Mouse (Mus musculus) CH12.LX (cell line): ENCODE data around the gene Pde4b. TPM values are rescaled to one million over a fixed set of nuclear protein-coding genes. Genes with fewer than 3 reads are reported as not detected.

Experiments used
- DNase-seq: peaks from one replicate; pipeline ENCODE4 v3.0.0-alpha.2; 2013; ENCODE audit errors: extremely low read depth
- H3K27ac ChIP-seq: 2 replicates; pipeline ENCODE4 v1.5.1; 2012; ENCODE audit warnings: low read depth, mild to moderate bottlenecking, control low read depth, moderate library complexity; ENCODE audit not compliant: insufficient read depth
- H3K27me3 ChIP-seq: replicated peaks from 2 replicates; pipeline ENCODE3; 2012; ENCODE audit warnings: inconsistent platforms
- H3K36me3 ChIP-seq, 2 experiments: replicated peaks in 1 of 2; 2 replicates each; pipeline versions ENCODE3 to v1.6.1; 2012; ENCODE audit warnings: inconsistent platforms in 1 of 2, low read length in 1 of 2, mild to moderate bottlenecking in 1 of 2, mixed read lengths in 1 of 2, moderate library complexity in 1 of 2; ENCODE audit not compliant: control insufficient read depth in 1 of 2, insufficient read depth in 1 of 2
- H3K4me1 ChIP-seq, 2 experiments: 2 replicates each; pipeline ENCODE4 v1.6.1; 2012; ENCODE audit warnings: inconsistent platforms in 1 of 2, moderate library complexity in 1 of 2; ENCODE audit not compliant: insufficient read depth in 2 of 2, control insufficient read depth in 1 of 2
- H3K4me2 ChIP-seq: 2 replicates; pipeline ENCODE4 v1.6.1; 2012; ENCODE audit warnings: low read depth, mild to moderate bottlenecking, control low read depth; ENCODE audit not compliant: poor library complexity, insufficient read depth, severe bottlenecking
- H3K4me3 ChIP-seq, 3 experiments: fragments of 150-350 bp in 1 of 3; sonication (generic) in 1 of 3; replicated peaks in 1 of 3; 2 replicates each; pipeline versions ENCODE3 to v1.5.1; 2011 to 2012; ENCODE audit warnings: low read depth in 2 of 3, low read length in 2 of 3, mild to moderate bottlenecking in 2 of 3, moderate library complexity in 2 of 3, control low read depth in 1 of 3, improper control_type of control experiment in 1 of 3, inconsistent platforms in 1 of 3, mixed read lengths in 1 of 3; ENCODE audit not compliant: poor library complexity in 1 of 3
- H3K79me2 ChIP-seq: replicated peaks from 2 replicates; pipeline ENCODE4 v1.6.1; 2012; ENCODE audit warnings: mild to moderate bottlenecking, moderate library complexity; ENCODE audit not compliant: control insufficient read depth, poor library complexity, insufficient read depth, severe bottlenecking; ENCODE audit errors: extremely low read depth
- H3K9ac ChIP-seq: 2 replicates; pipeline ENCODE4 v1.6.1; 2012; ENCODE audit warnings: low read depth, mild to moderate bottlenecking, control low read depth, moderate library complexity; ENCODE audit not compliant: insufficient read depth
- H3K9me3 ChIP-seq: replicated peaks from 2 replicates; pipeline ENCODE3; 2012; ENCODE audit warnings: low read length, inconsistent platforms, mixed read lengths
- CTCF ChIP-seq, 2 experiments: IDR thresholded peaks in 1 of 2; conservative IDR thresholded peaks in 1 of 2; 2 replicates each; pipeline ENCODE4 v1.5.1; 2011 to 2012; ENCODE audit warnings: low read depth in 2 of 2, low read length in 2 of 2, improper control_type of control experiment in 1 of 2, inconsistent platforms in 1 of 2, mild to moderate bottlenecking in 1 of 2, moderate library complexity in 1 of 2
- ELF1 ChIP-seq: IDR thresholded peaks from 2 replicates; pipeline ENCODE4 v1.6.1; 2014; ENCODE audit warnings: low read depth, mild to moderate bottlenecking, inconsistent platforms, low read length, improper control_type of control experiment
- EP300 ChIP-seq: IDR thresholded peaks from 2 replicates; pipeline ENCODE4 v1.6.1; 2011; ENCODE audit warnings: low read length, improper control_type of control experiment
- HCFC1 ChIP-seq: IDR thresholded peaks from 2 replicates; pipeline ENCODE4 v1.6.1; 2012; ENCODE audit warnings: low read depth, mild to moderate bottlenecking, inconsistent platforms, low read length, improper control_type of control experiment
- IRF4 ChIP-seq: IDR thresholded peaks from 2 replicates; pipeline ENCODE4 v1.6.1; 2014; ENCODE audit warnings: low read depth, mild to moderate bottlenecking, inconsistent platforms, low read length, improper control_type of control experiment
- JUN ChIP-seq: IDR thresholded peaks from 2 replicates; pipeline ENCODE4 v1.6.1; 2011; ENCODE audit warnings: low read depth, mild to moderate bottlenecking, low read length, improper control_type of control experiment, moderate library complexity; ENCODE audit not compliant: insufficient read depth
- KAT2A ChIP-seq: IDR thresholded peaks from 2 replicates; pipeline ENCODE4 v1.6.1; 2012; ENCODE audit warnings: low read length, improper control_type of control experiment, inconsistent platforms; ENCODE audit not compliant: insufficient replicate concordance
- MAX ChIP-seq: IDR thresholded peaks from 2 replicates; pipeline ENCODE4 v1.6.1; 2011; ENCODE audit warnings: low read length, improper control_type of control experiment
- MAZ ChIP-seq: IDR thresholded peaks from 2 replicates; pipeline ENCODE4 v1.6.1; 2012; ENCODE audit warnings: low read depth, mild to moderate bottlenecking, inconsistent platforms, low read length, improper control_type of control experiment, moderate library complexity
- MEF2A ChIP-seq: IDR thresholded peaks from 2 replicates; pipeline ENCODE4 v1.6.1; 2014; ENCODE audit warnings: low read depth, mild to moderate bottlenecking, inconsistent platforms, low read length, improper control_type of control experiment, borderline replicate concordance
- MXI1 ChIP-seq: IDR thresholded peaks from 2 replicates; pipeline ENCODE4 v1.6.1; 2011; ENCODE audit warnings: mild to moderate bottlenecking, low read depth, low read length, improper control_type of control experiment
- MYC ChIP-seq: IDR thresholded peaks from 2 replicates; pipeline ENCODE4 v1.6.1; 2011; ENCODE audit warnings: low read depth, mild to moderate bottlenecking, improper control_type of control experiment, low read length
- NRF1 ChIP-seq: IDR thresholded peaks from 2 replicates; pipeline ENCODE4 v1.6.1; 2014; ENCODE audit warnings: low read depth, mild to moderate bottlenecking, inconsistent platforms, low read length, improper control_type of control experiment, moderate library complexity
- RCOR1 ChIP-seq: conservative IDR thresholded peaks from 2 replicates; pipeline ENCODE4 v1.6.1; 2012; ENCODE audit warnings: low read depth, mild to moderate bottlenecking, inconsistent platforms, low read length, improper control_type of control experiment
- SIN3A ChIP-seq: IDR thresholded peaks from 2 replicates; pipeline ENCODE4 v1.6.1; 2012; ENCODE audit warnings: low read length, improper control_type of control experiment, inconsistent platforms
- SMC3 ChIP-seq: IDR thresholded peaks from 2 replicates; pipeline ENCODE4 v1.6.1; 2011; ENCODE audit warnings: low read depth, low read length, improper control_type of control experiment
- TBP ChIP-seq: conservative IDR thresholded peaks from 2 replicates; pipeline ENCODE4 v1.6.1; 2011; ENCODE audit warnings: low read depth, low read length, improper control_type of control experiment
- TCF12 ChIP-seq: IDR thresholded peaks from 2 replicates; pipeline ENCODE4 v1.6.1; 2014; ENCODE audit warnings: low read depth, mild to moderate bottlenecking, inconsistent platforms, low read length, improper control_type of control experiment
- ZKSCAN1 ChIP-seq: IDR thresholded peaks from 2 replicates; pipeline ENCODE4 v1.6.1; 2012; ENCODE audit warnings: low read depth, inconsistent platforms, low read length, improper control_type of control experiment, borderline replicate concordance
- ZMIZ1 ChIP-seq: IDR thresholded peaks from 2 replicates; pipeline ENCODE4 v1.6.1; 2012; ENCODE audit warnings: low read depth, mild to moderate bottlenecking, inconsistent platforms, low read length, improper control_type of control experiment
- ZNF384 ChIP-seq: IDR thresholded peaks from 2 replicates; pipeline ENCODE4 v1.6.1; 2012; ENCODE audit warnings: low read depth, low read length, improper control_type of control experiment, inconsistent platforms
- dilution Hi-C: fragments of 300-500 bp; cut with MboI; formaldehyde crosslinking; loops from 2 replicates; pipeline ENCODE4 v1.14.3; 2020; ENCODE audit warnings: low sequenced_read_pairs; ENCODE audit not compliant: extremely low pct_unique_long_range_greater_than_20kb, extremely low pct_ligation_motif_present
- in situ Hi-C: fragments of 300-500 bp; cut with MboI; formaldehyde crosslinking; loops from 3 replicates; pipeline ENCODE4 v1.14.3; 2019; ENCODE audit warnings: low sequenced_read_pairs, low pct_ligation_motif_present, low pct_unique_long_range_greater_than_20kb, mixed read lengths
- polyA plus RNA-seq: library from polyadenylated mRNA; unstranded; fragments of >175 nt; gene quantifications from 2 replicates; pipeline ENCODE4 v1.2.1, GENCODE M21; 2012; ENCODE audit warnings: low read depth; ENCODE audit not compliant: insufficient read length
- total RNA-seq, 2 experiments: library from RNA; depleted of rRNA; stranded (reverse); fragments of 300-350 nt in 1 of 2; fragments of >200 nt in 1 of 2; gene quantifications; 2 replicates each; pipeline ENCODE4 v1.2.3; 2012 to 2014

The Pde4b gene
- total RNA-seq (2012; rRNA removed) (14.6 and 24.2 TPM in 2 replicates), total RNA-seq (2014; rRNA removed) (21.8 and 22.8 TPM in 2 replicates), polyA plus RNA-seq (8.9 and 9.6 TPM in 2 replicates)

DNA sequence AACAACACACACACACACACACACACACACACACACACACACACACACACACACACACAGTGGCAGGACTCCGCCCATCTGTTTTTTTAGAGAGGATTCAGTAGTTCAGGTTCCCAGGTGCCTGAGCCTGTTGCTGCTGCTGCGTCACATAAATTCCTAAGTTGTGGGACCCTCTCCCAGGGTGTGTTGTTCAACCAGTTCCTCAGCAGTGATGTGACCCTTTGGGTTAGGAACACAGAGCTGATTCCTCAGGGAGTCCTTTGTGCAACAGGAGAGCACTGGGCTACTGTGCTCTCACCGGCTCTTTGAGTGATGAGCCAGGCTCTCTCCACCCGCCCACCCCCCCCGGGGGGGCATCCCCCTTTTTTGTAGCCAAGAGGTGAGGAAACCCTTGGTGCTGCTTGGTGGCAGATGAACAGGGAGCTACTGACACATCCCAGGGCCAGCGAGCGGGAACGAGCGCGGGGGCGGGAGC lies at the start of gene Pde4b:
Gene Pde4b, plus strand, starts transcription at position 453 of the 475 bp plus-strand sequence.
- dilution Hi-C loops = no loop called here
- in situ Hi-C loops = no loop called here
- Histone ChIP-seq H3K4me1 (no peaks in the 10 kb centered on the region), H3K27ac (no peak within 1 kb of the TSS), H3K36me3 (no peaks in the 10 kb centered on the region), H3K4me3 (no peak within 1 kb of the TSS), H3K27me3 (no peaks in the 10 kb centered on the region), H3K4me2 (no peak within 1 kb of the TSS), H3K79me2 (no peaks in the 10 kb centered on the region), H3K9me3 (peaks cover 6% of the 10 kb centered on the region), H3K9ac (no peak within 1 kb of the TSS)
- DNase-seq = no peak
- no peak for TF ChIP-seq EP300
- no peak for TF ChIP-seq ELF1
- TF ChIP-seq MAZ = no peak
- no peak for TF ChIP-seq HCFC1
- no peak for TF ChIP-seq ZKSCAN1
- TF ChIP-seq MEF2A = no peak
- TF ChIP-seq TCF12 = no peak
- TF ChIP-seq CTCF (conservative IDR thresholded peaks at IDR 0.05 in 1 of 2, IDR thresholded peaks at IDR 0.05 in 1 of 2; ENCODE audit: low read depth in 2 of 2, low read length in 2 of 2) = no peak
- no peak for TF ChIP-seq ZNF384
- no peak for TF ChIP-seq TBP
- TF ChIP-seq RCOR1 = no peak
- TF ChIP-seq NRF1 = no peak
- TF ChIP-seq IRF4 = no peak
- no peak for TF ChIP-seq MXI1
- TF ChIP-seq MYC = no peak
- TF ChIP-seq MAX = no peak
- TF ChIP-seq KAT2A = no peak
- no peak for TF ChIP-seq JUN
- no peak for TF ChIP-seq SMC3

DNA sequence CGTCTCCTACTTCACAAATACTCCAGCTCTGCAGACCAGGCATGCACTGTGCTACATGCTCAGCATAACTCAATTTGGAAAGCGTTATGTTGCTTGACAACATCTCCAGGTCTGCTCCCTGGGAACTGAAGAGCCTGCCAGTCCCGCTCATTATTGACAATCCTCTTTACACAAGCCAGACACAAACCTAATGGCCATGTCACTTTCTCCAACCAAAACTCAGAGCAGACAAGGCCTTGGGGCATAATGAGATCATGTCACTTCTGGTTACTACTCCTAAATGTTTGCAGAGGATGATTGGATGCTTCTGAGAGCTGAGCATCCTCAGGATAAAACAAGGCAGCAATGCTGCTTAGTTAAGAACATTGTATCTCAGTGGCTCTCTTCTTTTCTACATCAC lies 47.2 kb upstream of the Pde4b start:
- Histone ChIP-seq H3K9ac (no peak overlapping the region), H3K9me3 (no peaks in the 10 kb centered on the region), H3K36me3 (no peaks in the 10 kb centered on the region), H3K4me1 (no peaks in the 10 kb centered on the region), H3K4me3 (no peak overlapping the region), H3K79me2 (no peaks in the 10 kb centered on the region), H3K27me3 (no peaks in the 10 kb centered on the region), H3K4me2 (no peak overlapping the region), H3K27ac (no peak overlapping the region)
- no peak for DNase-seq
- dilution Hi-C loops = no loop called here
- TF ChIP-seq ZMIZ1 (no peak), HCFC1 (no peak), IRF4 (no peak), SIN3A (no peak), JUN (no peak), ELF1 (no peak)
- in situ Hi-C loops = no loop called here
